Mouse (Mus musculus): ENCODE data around the gene Aff3. TPM values are rescaled to one million over a fixed set of nuclear protein-coding genes. Genes with fewer than 3 reads are reported as not detected.
A peak's percentile ranks its signal among the peaks of the same experiment; 100 is the strongest.

The Aff3 gene
- polyA plus RNA-seq, 1 experiment from 2014 or later, result 10.5 TPM

GRCm38 (mm10) chr1:38315992-38316391 is 348.8 kb downstream of the Aff3 start:
- ATAC-seq (ENCODE audit: borderline replicate concordance, extremely low read depth, low FRiP score, low TSS enrichment), result no peak
- Histone ChIP-seq H3K36me3 (no peaks in the 10 kb centered on the region), H3K4me1 (no peaks in the 10 kb centered on the region), H3K4me2 (no peak overlapping the region), H3K27me3 (no peaks in the 10 kb centered on the region), H3K9me3 (no peaks in the 10 kb centered on the region), H3K27ac (no peak overlapping the region), H3K9ac (no peak overlapping the region), H3K4me3 (no peak overlapping the region)
- WGBS, result 72% methylated on average over 4 of the region's 4 CpGs

GRCm38 (mm10) chr1:38310496-38310895 is 354.3 kb downstream of the Aff3 start:
- no peak overlapping the region for H3K4me3 ChIP-seq
- H3K4me2 ChIP-seq, result no peak overlapping the region
- 83% methylated on average over 8 of the region's 8 CpGs for WGBS

GRCm38 (mm10) chr1:38310076-38310475 is 354.7 kb downstream of the Aff3 start:
- no peak for ATAC-seq (ENCODE audit: borderline replicate concordance, extremely low read depth, low FRiP score, low TSS enrichment)
- no peaks in the 10 kb centered on the region for H3K36me3 ChIP-seq
- no peak overlapping the region for H3K4me3 ChIP-seq
- no peaks in the 10 kb centered on the region for H3K9me3 ChIP-seq
- H3K4me1 ChIP-seq, result peaks cover 16% of the 10 kb centered on the region
- no peaks in the 10 kb centered on the region for H3K27me3 ChIP-seq
- no peak overlapping the region for H3K9ac ChIP-seq
- no peak overlapping the region for H3K27ac ChIP-seq
- no peak overlapping the region for H3K4me2 ChIP-seq
- WGBS, result 73% methylated on average over 4 of the region's 4 CpGs

More at GRCm38 (mm10) chr1:38310496-38310895, 354.3 kb downstream of the Aff3 start:
- H3K27me3 ChIP-seq, result no peaks in the 10 kb centered on the region
- H3K27ac ChIP-seq, result no peak overlapping the region
- no peaks in the 10 kb centered on the region for H3K36me3 ChIP-seq
- no peaks in the 10 kb centered on the region for H3K9me3 ChIP-seq
- ATAC-seq (ENCODE audit: borderline replicate concordance, extremely low read depth, low FRiP score, low TSS enrichment), result no peak
- H3K9ac ChIP-seq, result no peak overlapping the region
- H3K4me1 ChIP-seq, result peaks cover 16% of the 10 kb centered on the region

GRCm38 (mm10) chr1:38309341-38309740 is 355.4 kb downstream of the Aff3 start:
- Histone ChIP-seq H3K4me3 (no peak overlapping the region), H3K27me3 (no peaks in the 10 kb centered on the region), H3K9me3 (no peaks in the 10 kb centered on the region), H3K4me1 (peaks cover 16% of the 10 kb centered on the region), H3K4me2 (no peak overlapping the region), H3K36me3 (no peaks in the 10 kb centered on the region), H3K9ac (no peak overlapping the region), H3K27ac (no peak overlapping the region)
- no peak for ATAC-seq (ENCODE audit: borderline replicate concordance, extremely low read depth, low FRiP score, low TSS enrichment)
- 89% methylated on average over 8 of the region's 8 CpGs for whole genome bisulfite sequencing

- Histone ChIP-seq H3K36me3 (no peaks in the 10 kb centered on the region), H3K9ac (no peak overlapping the region), H3K27ac (no peak overlapping the region), H3K4me1 (peaks cover 16% of the 10 kb centered on the region), H3K4me2 (no peak overlapping the region), H3K9me3 (no peaks in the 10 kb centered on the region), H3K27me3 (no peaks in the 10 kb centered on the region), H3K4me3 (no peak overlapping the region)
- 37% methylated on average over 3 of the region's 3 CpGs for WGBS
- no peak for ATAC-seq (ENCODE audit: borderline replicate concordance, extremely low read depth, low FRiP score, low TSS enrichment)
These were observed 356.1 kb downstream of the Aff3 start for GRCm38 (mm10) chr1:38308705-38308996.

- H3K9ac ChIP-seq, result no peak overlapping the region
- H3K4me3 ChIP-seq, result no peak overlapping the region
- peaks cover 16% of the 10 kb centered on the region for H3K4me1 ChIP-seq
- H3K9me3 ChIP-seq, result no peaks in the 10 kb centered on the region
- no peaks in the 10 kb centered on the region for H3K36me3 ChIP-seq
- 48% methylated on average over 7 of the region's 7 CpGs for WGBS
- H3K27me3 ChIP-seq, result no peaks in the 10 kb centered on the region
- H3K4me2 ChIP-seq, result no peak overlapping the region
- H3K27ac ChIP-seq, result no peak overlapping the region; the same call in 1 of the 2 replicates
- ATAC-seq (ENCODE audit: borderline replicate concordance, extremely low read depth, low FRiP score, low TSS enrichment), result peak; percentile 69; the same call in 1 of the 2 replicates
These were observed 356.7 kb downstream of the Aff3 start for GRCm38 (mm10) chr1:38307821-38308704.

GRCm38 (mm10) chr1:38307234-38307633 is 357.5 kb downstream of the Aff3 start:
- Histone ChIP-seq H3K36me3 (no peaks in the 10 kb centered on the region), H3K27me3 (no peaks in the 10 kb centered on the region), H3K9ac (no peak overlapping the region), H3K9me3 (no peaks in the 10 kb centered on the region), H3K4me1 (peaks cover 16% of the 10 kb centered on the region), H3K27ac (no peak overlapping the region), H3K4me3 (no peak overlapping the region), H3K4me2 (no peak overlapping the region)
- ATAC-seq (ENCODE audit: borderline replicate concordance, extremely low read depth, low FRiP score, low TSS enrichment), result no peak
- whole genome bisulfite sequencing, result 92% methylated on average over 11 of the region's 11 CpGs

GRCm38 (mm10) chr1:38306146-38306545 is 358.6 kb downstream of the Aff3 start:
- Histone ChIP-seq H3K4me3 (no peak overlapping the region), H3K36me3 (no peaks in the 10 kb centered on the region), H3K27me3 (no peaks in the 10 kb centered on the region), H3K27ac (no peak overlapping the region), H3K4me2 (no peak overlapping the region), H3K9ac (no peak overlapping the region), H3K9me3 (no peaks in the 10 kb centered on the region), H3K4me1 (peaks cover 16% of the 10 kb centered on the region)
- WGBS, result 84% methylated on average over 7 of the region's 7 CpGs
- no peak for ATAC-seq (ENCODE audit: borderline replicate concordance, extremely low read depth, low FRiP score, low TSS enrichment)

GRCm38 (mm10) chr1:38304376-38304775 is 360.4 kb downstream of the Aff3 start:
- WGBS, result 57% methylated on average over 11 of the region's 11 CpGs

GRCm38 (mm10) chr1:38298291-38298690 is 366.5 kb downstream of the Aff3 start:
- no peak overlapping the region for H3K4me2 ChIP-seq
- no peaks in the 10 kb centered on the region for H3K9me3 ChIP-seq
- no peaks in the 10 kb centered on the region for H3K4me1 ChIP-seq
- H3K36me3 ChIP-seq, result no peaks in the 10 kb centered on the region
- no peak for ATAC-seq (ENCODE audit: borderline replicate concordance, extremely low read depth, low FRiP score, low TSS enrichment)
- H3K4me3 ChIP-seq, result no peak overlapping the region
- WGBS, result 69% methylated on average over 3 of the region's 3 CpGs
- H3K27me3 ChIP-seq, result no peaks in the 10 kb centered on the region
- no peak overlapping the region for H3K9ac ChIP-seq
- no peak overlapping the region for H3K27ac ChIP-seq

More at GRCm38 (mm10) chr1:38304376-38304775, 360.4 kb downstream of the Aff3 start:
- H3K36me3 ChIP-seq, result no peaks in the 10 kb centered on the region
- no peak for ATAC-seq (ENCODE audit: borderline replicate concordance, extremely low read depth, low FRiP score, low TSS enrichment)
- H3K27ac ChIP-seq, result no peak overlapping the region
- H3K27me3 ChIP-seq, result no peaks in the 10 kb centered on the region
- H3K9me3 ChIP-seq, result no peaks in the 10 kb centered on the region
- no peak overlapping the region for H3K4me3 ChIP-seq
- H3K4me2 ChIP-seq, result no peak overlapping the region
- H3K9ac ChIP-seq, result no peak overlapping the region
- H3K4me1 ChIP-seq, result peaks cover 16% of the 10 kb centered on the region

- H3K4me3 ChIP-seq, result no peak overlapping the region
- H3K36me3 ChIP-seq, result no peaks in the 10 kb centered on the region
- H3K4me1 ChIP-seq, result no peaks in the 10 kb centered on the region
- no peaks in the 10 kb centered on the region for H3K27me3 ChIP-seq
- no peak overlapping the region for H3K4me2 ChIP-seq
- H3K27ac ChIP-seq, result no peak overlapping the region
- no peaks in the 10 kb centered on the region for H3K9me3 ChIP-seq
- no peak overlapping the region for H3K9ac ChIP-seq
- 79% methylated on average over 6 of the region's 6 CpGs for WGBS
- no peak for ATAC-seq (ENCODE audit: borderline replicate concordance, extremely low read depth, low FRiP score, low TSS enrichment)
These were observed 369.8 kb downstream of the Aff3 start for GRCm38 (mm10) chr1:38294906-38295305.

GRCm38 (mm10) chr1:38294336-38294695 is 370.4 kb downstream of the Aff3 start:
- ATAC-seq (ENCODE audit: borderline replicate concordance, extremely low read depth, low FRiP score, low TSS enrichment), result no peak
- Histone ChIP-seq H3K36me3 (no peaks in the 10 kb centered on the region), H3K4me1 (no peaks in the 10 kb centered on the region), H3K27me3 (no peaks in the 10 kb centered on the region), H3K9ac (no peak overlapping the region), H3K27ac (no peak overlapping the region), H3K4me3 (no peak overlapping the region), H3K9me3 (no peaks in the 10 kb centered on the region), H3K4me2 (no peak overlapping the region)
- 93% methylated on average over 9 of the region's 9 CpGs for WGBS
